Mouse (Mus musculus): ENCODE results near the gene Hsd17b11.

DNA sequence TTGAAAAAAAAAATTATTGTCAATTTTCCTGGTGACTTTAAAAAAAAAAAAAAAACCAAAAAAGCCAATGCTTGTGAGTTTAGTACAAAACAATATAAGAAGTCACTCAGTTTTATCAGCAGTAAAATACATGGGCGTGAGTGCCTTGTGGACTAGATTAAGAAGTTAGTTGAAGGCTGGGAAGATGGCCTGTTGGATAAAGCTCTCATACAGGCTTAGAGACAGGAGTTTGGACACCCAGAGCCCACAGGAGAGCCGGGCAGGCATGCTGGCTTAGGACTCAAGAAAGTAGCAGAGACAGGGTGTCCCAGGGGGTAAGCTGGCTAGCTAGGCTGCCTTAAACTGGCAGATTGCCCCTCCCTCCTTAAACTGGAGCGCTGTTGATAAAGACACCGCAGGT is 33.2 kb upstream of the Hsd17b11 start:
- TF ChIP-seq POLR2A (IDR thresholded peaks at IDR 0.05; ENCODE audit: extremely low read depth, insufficient read depth, low read length): no peak
- TF ChIP-seq CTCF (IDR thresholded peaks at IDR 0.05; ENCODE audit: extremely low read depth, insufficient read depth, low read length): no peak
